Mouse (Mus musculus) liver, embryonic 16.5 days (tissue): ENCODE measurements around the gene Pcyt2. TPM values are rescaled to one million over a fixed set of nuclear protein-coding genes. Genes with fewer than 3 reads are reported as not detected.

Experiments
- ATAC-seq: fragments of 200-750 bp; cut with Nextera tagmentation; 2 replicates; pipeline ENCODE4 v1.8.0; 2017; ENCODE audit warnings: low read depth, mild to moderate bottlenecking, moderate number of reproducible peaks, moderate library complexity
- H3K27ac ChIP-seq: fragments of 300-500 bp; sonication (generic); 2 replicates; pipeline ENCODE4 v1.5.1; 2014; ENCODE audit warnings: mild to moderate bottlenecking, low read length
- H3K27me3 ChIP-seq: fragments of 300-500 bp; sonication (generic); 2 replicates; pipeline ENCODE4 v1.6.1; 2014; ENCODE audit warnings: low read depth, low read length, mixed read lengths; ENCODE audit not compliant: control insufficient read depth, insufficient read depth
- H3K36me3 ChIP-seq: fragments of 300-500 bp; sonication (generic); 2 replicates; pipeline ENCODE4 v1.6.1; 2014; ENCODE audit warnings: mild to moderate bottlenecking; ENCODE audit not compliant: control insufficient read depth, insufficient read depth
- H3K4me1 ChIP-seq: fragments of 300-500 bp; sonication (generic); 2 replicates; pipeline ENCODE4 v1.6.1; 2014; ENCODE audit warnings: low read depth, low read length, mixed read lengths; ENCODE audit not compliant: control insufficient read depth
- H3K4me2 ChIP-seq: fragments of 300-500 bp; sonication (generic); 2 replicates; pipeline ENCODE4 v1.6.1; 2014; ENCODE audit warnings: low read depth, low read length, mixed read lengths
- H3K4me3 ChIP-seq: fragments of 300-500 bp; sonication (generic); 2 replicates; pipeline ENCODE4 v1.5.1; 2014; ENCODE audit warnings: low read depth, mild to moderate bottlenecking, low read length
- H3K9ac ChIP-seq: fragments of 300-500 bp; sonication (generic); 2 replicates; pipeline ENCODE4 v1.6.1; 2014; ENCODE audit warnings: low read depth, low read length
- H3K9me3 ChIP-seq: fragments of 300-500 bp; sonication (generic); replicated peaks from 2 replicates; pipeline ENCODE4 v1.6.1; 2016; ENCODE audit warnings: low read length; ENCODE audit not compliant: control insufficient read depth
- WGBS: fragments of 180-500 bp; shearing (Covaris S2); extraction: QIAGEN DNeasy Blood & Tissue Kit; methylation state at CpG from one replicate; pipeline ENCODE4 v1.1.7; 2014; ENCODE audit not compliant: insufficient replicate concordance; 5-methylcytosine and 5-hydroxymethylcytosine counted together
- polyA plus RNA-seq: library from polyadenylated mRNA; unstranded; fragments of >200 nt; fragmentation: Nextera tagmentation; extraction: Ambion mirVana; gene quantifications from 2 replicates; pipeline ENCODE4 v1.2.1, GENCODE M21; 2015

The Pcyt2 gene
- polyA plus RNA-seq, 1 experiment from 2014 or later: 184 TPM

DNA sequence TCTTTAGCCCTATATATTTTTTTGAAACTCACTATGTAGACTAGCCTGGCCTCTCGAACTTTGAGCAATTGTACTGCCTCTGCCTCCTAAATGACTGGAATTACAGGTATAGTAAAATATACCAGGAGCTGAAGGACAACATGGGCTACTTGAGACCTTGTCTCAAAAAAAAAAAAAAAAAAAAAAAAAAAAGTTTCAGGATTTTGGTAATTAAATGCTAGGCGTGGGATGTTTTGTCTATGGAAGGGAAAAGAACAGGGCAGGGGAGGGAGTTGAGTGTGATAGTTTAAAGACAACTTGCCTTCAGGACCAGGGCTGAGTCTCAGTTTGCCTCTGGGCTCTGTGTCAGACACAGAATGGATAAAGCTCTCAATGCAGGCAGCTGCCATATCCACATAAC, 42.7 kb downstream of the Pcyt2 start:
- 71% methylated on average over 2 of the region's 2 CpGs for WGBS
- H3K4me3 ChIP-seq: no peak overlapping the region
- H3K36me3 ChIP-seq: peaks cover 29% of the 10 kb centered on the region

DNA sequence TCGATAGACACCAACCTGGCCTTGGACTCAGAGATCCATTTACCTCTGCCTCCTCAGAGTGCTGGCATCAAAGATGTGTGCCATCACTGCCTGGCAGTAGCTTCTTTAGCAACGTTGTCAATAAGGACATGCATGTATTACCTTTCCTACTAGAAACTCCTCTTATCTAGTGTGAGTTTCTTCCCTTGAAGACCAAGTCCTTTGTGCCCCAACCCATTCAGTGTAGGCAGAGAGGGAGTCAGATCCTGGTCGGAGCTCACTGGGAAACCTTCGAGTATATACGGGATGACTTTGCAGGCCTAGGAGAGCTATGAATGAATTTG, 43.5 kb downstream of the Pcyt2 start:
- Histone ChIP-seq H3K4me3 (peak overlapping the region; percentile 97), H3K4me2 (peak overlapping the region; percentile 96), H3K9ac (peak overlapping the region; percentile 89), H3K4me1 (peaks cover 44% of the 10 kb centered on the region), H3K27me3 (no peaks in the 10 kb centered on the region), H3K9me3 (no peaks in the 10 kb centered on the region), H3K27ac (no peak overlapping the region; the same call in 1 of the 2 replicates), H3K36me3 (peaks cover 28% of the 10 kb centered on the region)
- 35% methylated on average over 5 of the region's 5 CpGs for WGBS
- ATAC-seq: no peak

More for the DNA sequence above, 42.7 kb downstream of the Pcyt2 start:
- ATAC-seq: no peak
- Histone ChIP-seq H3K4me1 (peaks cover 52% of the 10 kb centered on the region), H3K27me3 (no peaks in the 10 kb centered on the region), H3K27ac (peak overlapping the region; percentile 13), H3K4me2 (no peak overlapping the region), H3K9me3 (no peaks in the 10 kb centered on the region), H3K9ac (no peak overlapping the region)

GRCm38 (mm10) chr11:120573585-120574277, 44.0 kb downstream of the Pcyt2 start:
- no peaks in the 10 kb centered on the region for H3K9me3 ChIP-seq
- H3K9ac ChIP-seq: peak overlapping the region; percentile 89
- peak overlapping the region; percentile 93 for H3K27ac ChIP-seq
- under 1% methylated on average over 23 of the region's 23 CpGs for WGBS
- no peaks in the 10 kb centered on the region for H3K27me3 ChIP-seq
- peak overlapping the region; percentile 96 for H3K4me2 ChIP-seq
- H3K36me3 ChIP-seq: peaks cover 25% of the 10 kb centered on the region
- no peak for ATAC-seq
- H3K4me3 ChIP-seq: peak overlapping the region; percentile 97
- peaks cover 39% of the 10 kb centered on the region for H3K4me1 ChIP-seq

DNA sequence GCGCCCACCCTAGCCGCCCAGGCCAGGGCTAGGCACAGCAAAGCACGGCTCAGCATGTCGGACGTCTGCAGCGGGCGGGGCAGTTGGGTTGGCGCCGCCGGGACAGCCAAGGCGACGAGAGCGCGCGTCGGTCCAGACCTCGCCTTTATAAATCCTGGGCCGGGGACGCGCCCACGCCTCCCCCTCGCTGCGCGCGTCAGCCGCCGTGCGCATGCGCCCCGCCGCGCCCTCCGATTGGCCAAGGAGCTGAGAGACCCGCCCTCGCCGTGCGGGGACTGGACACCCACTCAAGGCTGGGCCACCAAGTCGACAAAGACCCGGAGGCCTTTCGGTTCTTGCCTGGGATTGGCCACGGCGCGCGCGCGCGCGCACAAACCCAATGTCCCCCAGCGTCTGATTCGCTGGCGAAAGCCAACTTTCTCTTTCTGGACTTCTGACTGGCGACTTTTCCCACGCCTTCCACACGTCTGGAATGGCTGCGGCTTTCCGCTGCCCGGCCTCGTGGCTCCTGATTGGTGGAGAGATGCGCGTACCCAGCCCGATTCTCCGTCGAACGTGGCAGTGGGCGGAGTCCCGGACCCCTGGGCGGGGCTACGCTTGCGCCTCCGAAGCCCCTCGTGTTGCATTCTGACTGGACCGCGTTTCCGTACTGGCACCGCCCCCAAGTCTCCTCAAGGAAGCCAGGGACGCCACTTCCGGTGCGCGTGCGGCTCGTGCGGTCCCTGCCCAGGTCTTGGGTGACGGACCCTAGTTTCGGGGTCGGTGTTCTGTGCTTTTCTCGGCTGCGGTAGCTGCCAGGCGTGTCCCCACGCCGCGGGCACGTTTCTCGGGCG, 44.8 kb downstream of the Pcyt2 start, which contains the start of gene P4hb:
Gene P4hb (minus strand): TSS at position 502 of the 833 bp plus-strand sequence.
- Histone ChIP-seq H3K4me1 (peaks cover 32% of the 10 kb centered on the region), H3K9me3 (no peaks in the 10 kb centered on the region), H3K4me3 (peak within 1 kb of the TSS; percentile 97), H3K4me2 (peak within 1 kb of the TSS; percentile 96), H3K27me3 (no peaks in the 10 kb centered on the region), H3K27ac (peak within 1 kb of the TSS; percentile 93), H3K9ac (peak within 1 kb of the TSS; percentile 95), H3K36me3 (peaks cover 24% of the 10 kb centered on the region)
- peak; percentile 91 for ATAC-seq
- under 1% methylated on average over 94 of the region's 94 CpGs for WGBS

DNA sequence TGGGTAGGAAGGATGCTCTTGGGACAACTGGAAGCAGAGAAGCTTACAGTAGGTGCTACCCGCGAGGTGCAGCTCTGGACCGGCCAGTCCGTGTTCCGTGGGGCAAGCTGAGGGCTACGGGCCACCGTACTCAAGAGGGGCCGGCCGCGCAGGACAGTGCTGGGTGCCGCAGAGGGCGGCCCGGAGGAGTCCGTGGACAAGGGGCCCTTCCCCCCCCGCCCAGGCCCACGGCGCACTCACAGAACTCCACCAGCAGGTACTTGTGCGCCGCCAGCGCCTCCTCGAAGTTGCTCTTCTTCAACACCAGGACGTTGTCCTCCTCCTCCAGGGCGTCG, 45.4 kb downstream of the Pcyt2 start:
- Histone ChIP-seq H3K36me3 (peaks cover 28% of the 10 kb centered on the region), H3K4me1 (peaks cover 32% of the 10 kb centered on the region), H3K9ac (peak overlapping the region; percentile 95), H3K4me3 (peak overlapping the region; percentile 97), H3K9me3 (no peaks in the 10 kb centered on the region), H3K27ac (peak overlapping the region; percentile 88), H3K27me3 (no peaks in the 10 kb centered on the region), H3K4me2 (peak overlapping the region; percentile 96)
- WGBS: under 1% methylated on average over 24 of the region's 24 CpGs
- peak; percentile 1 for ATAC-seq

DNA sequence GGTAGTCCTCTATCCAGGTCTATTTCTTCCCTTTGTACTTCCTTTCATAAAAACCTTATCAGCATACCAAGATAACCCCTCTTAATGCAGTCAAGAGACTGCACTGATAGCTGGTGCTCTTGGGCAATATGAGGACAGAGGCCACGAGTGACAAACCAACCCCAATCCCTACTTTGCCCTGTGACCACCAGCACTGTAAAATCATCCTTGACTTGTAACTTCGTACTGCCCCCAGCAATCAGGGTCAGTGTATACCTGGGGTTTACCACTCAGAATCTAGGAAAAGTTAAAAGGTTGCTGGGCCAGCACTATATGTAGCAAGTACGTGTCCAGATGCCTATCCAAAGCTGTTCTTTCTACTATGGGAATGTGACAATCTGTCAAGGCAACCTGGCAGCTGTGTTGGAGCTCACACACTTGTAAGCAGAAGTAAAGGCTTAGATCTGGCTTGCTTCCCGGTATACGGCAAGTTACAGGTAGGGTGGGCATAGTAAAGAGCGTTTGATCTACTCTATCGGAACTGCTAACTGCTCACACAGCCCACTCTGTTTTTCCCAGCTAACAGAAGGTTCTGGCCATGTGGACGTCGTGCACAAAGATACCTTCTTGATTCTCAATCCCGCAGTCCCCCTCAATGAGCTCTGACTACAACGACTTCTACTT, 45.9 kb downstream of the Pcyt2 start:
- Histone ChIP-seq H3K4me2 (peak overlapping the region; percentile 96), H3K27ac (peak overlapping the region; percentile 88), H3K4me3 (peak overlapping the region; percentile 97), H3K9ac (peak overlapping the region; percentile 95), H3K4me1 (peaks cover 32% of the 10 kb centered on the region), H3K9me3 (no peaks in the 10 kb centered on the region), H3K27me3 (no peaks in the 10 kb centered on the region), H3K36me3 (peaks cover 33% of the 10 kb centered on the region)
- no peak for ATAC-seq
- WGBS: 4% methylated on average over 11 of the region's 11 CpGs

- H3K9me3 ChIP-seq: no peaks in the 10 kb centered on the region
- 25% methylated on average over 3 of the region's 3 CpGs for WGBS
- H3K36me3 ChIP-seq: peaks cover 37% of the 10 kb centered on the region
- no peaks in the 10 kb centered on the region for H3K27me3 ChIP-seq
- H3K27ac ChIP-seq: peak overlapping the region; percentile 88
- peak overlapping the region; percentile 96 for H3K4me2 ChIP-seq
- peak overlapping the region; percentile 97 for H3K4me3 ChIP-seq
- peaks cover 29% of the 10 kb centered on the region for H3K4me1 ChIP-seq
- H3K9ac ChIP-seq: peak overlapping the region; percentile 95
- ATAC-seq: no peak
These were observed 46.6 kb downstream of the Pcyt2 start for GRCm38 (mm10) chr11:120571122-120571521.

- no peak for ATAC-seq
- no peak overlapping the region for H3K4me2 ChIP-seq
- H3K27me3 ChIP-seq: no peaks in the 10 kb centered on the region
- no peak overlapping the region for H3K4me3 ChIP-seq
- H3K36me3 ChIP-seq: peaks cover 56% of the 10 kb centered on the region
- no peaks in the 10 kb centered on the region for H3K9me3 ChIP-seq
- H3K9ac ChIP-seq: no peak overlapping the region
- peaks cover 20% of the 10 kb centered on the region for H3K4me1 ChIP-seq
- WGBS: 85% methylated on average over 6 of the region's 6 CpGs
- H3K27ac ChIP-seq: no peak overlapping the region
These were observed 49.4 kb downstream of the Pcyt2 start for GRCm38 (mm10) chr11:120568324-120568723.
